Mouse (Mus musculus) erythroblast, embryonic 14.5 days (primary cell): ENCODE results near the gene Ahcyl1.

Experiments
- GATA1 ChIP-seq: IDR thresholded peaks from 2 replicates; pipeline ENCODE4 v1.6.1; 2012; ENCODE audit warnings: low read length, inconsistent platforms, mixed read lengths
- TAL1 ChIP-seq: IDR thresholded peaks from 3 replicates; pipeline ENCODE4 v1.6.1; 2012; ENCODE audit warnings: low read length, inconsistent platforms, mixed read lengths

DNA sequence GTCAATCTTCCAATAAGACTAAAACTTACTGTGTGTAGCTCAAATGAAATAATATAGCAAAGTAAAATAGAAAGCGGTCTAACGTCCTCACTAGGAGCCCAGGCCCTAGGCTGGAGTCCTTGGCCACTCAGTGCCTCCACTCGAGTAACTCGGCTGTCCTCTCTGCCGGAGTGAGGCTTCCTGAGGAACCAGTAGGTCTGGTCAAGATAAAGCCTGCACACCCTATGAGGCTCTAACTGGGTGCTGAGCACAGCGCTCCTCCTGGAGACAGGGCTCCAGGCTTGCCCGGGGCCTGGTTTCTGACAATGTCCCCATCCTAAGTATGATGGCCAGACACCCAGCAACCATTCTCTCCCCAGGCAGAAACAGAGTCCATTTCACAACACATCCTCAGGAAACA lies 73.8 kb downstream of the Ahcyl1 start:
- TF ChIP-seq GATA1 (no peak), TAL1 (no peak)
